Mouse (Mus musculus) megakaryocyte, embryonic 14.5 days (primary cell): Measurements from ENCODE around the gene Fam187a.

Experiments used
- FLI1 ChIP-seq: IDR thresholded peaks from 2 replicates; pipeline ENCODE4 v1.6.1; 2012; ENCODE audit warnings: low read length, inconsistent platforms, mixed read lengths
- GATA1 ChIP-seq: IDR thresholded peaks from 3 replicates; pipeline ENCODE4 v1.6.1; 2012; ENCODE audit warnings: mixed read lengths, low read length, inconsistent platforms, borderline replicate concordance

DNA sequence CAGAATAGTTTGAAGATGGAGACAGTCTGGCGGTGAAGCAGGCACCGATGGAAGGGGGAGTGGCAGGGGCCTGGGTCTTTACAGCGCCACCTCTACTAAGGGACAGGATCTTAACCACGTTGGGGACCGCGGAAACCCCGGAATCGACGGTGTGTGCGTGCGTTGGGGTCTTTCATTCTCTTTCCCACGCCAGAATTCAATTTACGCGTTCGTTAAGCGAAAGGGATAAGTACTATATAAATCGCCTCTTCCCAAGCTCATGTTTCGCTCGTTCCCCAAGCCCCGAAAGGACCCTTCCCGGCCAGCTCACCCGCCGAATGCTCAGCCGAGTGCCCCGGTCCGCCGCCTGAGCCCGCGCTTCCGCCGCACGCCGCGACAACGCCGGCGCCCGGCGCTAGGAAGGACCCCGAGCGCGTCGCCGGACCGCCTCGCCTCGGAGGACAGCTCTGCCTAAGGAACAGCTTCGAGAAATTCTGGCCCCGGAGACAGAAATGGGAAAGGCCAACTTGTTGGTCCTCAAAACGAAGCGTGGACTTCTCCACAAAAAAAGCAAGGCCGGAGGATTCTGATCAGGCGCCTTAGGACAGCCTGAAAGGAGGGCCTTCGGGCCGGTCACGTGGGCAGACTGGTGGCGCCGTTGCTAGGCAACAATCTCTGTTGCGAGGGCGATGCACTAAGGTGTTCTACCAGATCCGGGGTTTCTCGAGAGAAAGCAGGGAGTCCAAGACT is 4.2 kb upstream of the Fam187a start, which contains the start of the genes Eftud2 and Ccdc103:
- TF ChIP-seq FLI1 (no peak), GATA1 (peak; percentile 96)
